Mouse (Mus musculus) liver, adult 2 months (tissue): ENCODE data around the gene Kcnq5.

Experiments
- CTCF ChIP-seq: fragments of 200-500 bp; IDR thresholded peaks from 2 replicates; pipeline ENCODE4 v1.5.1; 2011; ENCODE audit warnings: low read depth, low read length, control low read depth
- POLR2A ChIP-seq: fragments of 200-500 bp; IDR thresholded peaks from 2 replicates; pipeline ENCODE4 v1.6.1; 2011; ENCODE audit warnings: low read length, control low read depth; ENCODE audit not compliant: insufficient read depth; ENCODE audit errors: extremely low read depth

- no peak for TF ChIP-seq CTCF
- TF ChIP-seq POLR2A: no peak
These were observed 125.4 kb downstream of the Kcnq5 start for GRCm38 (mm10) chr1:21836337-21836736.
